Mouse (Mus musculus): ENCODE measurements around the gene Eif5a.

GRCm38 (mm10) chr11:69876186-69876585, 45.6 kb downstream of the Eif5a start:
- no peak for TF ChIP-seq EP300 (IDR thresholded peaks at IDR 0.05; ENCODE audit: low read depth)
- no peak for TF ChIP-seq CTCF (IDR thresholded peaks at IDR 0.05; ENCODE audit: low read depth)
